Mouse (Mus musculus) hindbrain, embryonic 16.5 days (tissue): ENCODE measurements at regions not wholly inside any gene's neighbourhood (a gene's known extent, or its start where the extent isn't known, plus 50 kb on each side); places are given as distances from the start of the nearest gene placed in this dataset.

Experiments
- ATAC-seq: fragments of 200-750 bp; cut with Nextera tagmentation; 2 replicates; pipeline ENCODE4 v1.8.0; 2017; ENCODE audit warnings: moderate TSS enrichment, moderate library complexity
- H3K27ac ChIP-seq: fragments of 300-500 bp; sonication (generic); 2 replicates; pipeline ENCODE4 v1.5.1; 2014; ENCODE audit warnings: low read depth, mild to moderate bottlenecking, control low read depth, low read length, moderate library complexity
- H3K27me3 ChIP-seq: fragments of 300-500 bp; sonication (generic); replicated peaks from 2 replicates; pipeline ENCODE4 v1.6.1; 2014; ENCODE audit warnings: low read length; ENCODE audit not compliant: control insufficient read depth, insufficient read depth
- H3K36me3 ChIP-seq: fragments of 300-500 bp; sonication (generic); 2 replicates; pipeline ENCODE4 v1.6.1; 2014; ENCODE audit warnings: mild to moderate bottlenecking, low read length, moderate library complexity, mixed read lengths; ENCODE audit not compliant: control insufficient read depth, insufficient read depth
- H3K4me1 ChIP-seq: fragments of 300-500 bp; sonication (generic); 2 replicates; pipeline ENCODE4 v1.6.1; 2014; ENCODE audit warnings: low read depth, low read length; ENCODE audit not compliant: control insufficient read depth, insufficient read depth
- H3K4me2 ChIP-seq: fragments of 300-500 bp; sonication (generic); 2 replicates; pipeline ENCODE4 v1.6.1; 2014; ENCODE audit warnings: mild to moderate bottlenecking, low read length, control low read depth, moderate library complexity
- H3K4me3 ChIP-seq: fragments of 300-500 bp; sonication (generic); 2 replicates; pipeline ENCODE4 v1.5.1; 2014; ENCODE audit warnings: mild to moderate bottlenecking, low read length, control low read depth, moderate library complexity
- H3K9ac ChIP-seq: fragments of 300-500 bp; sonication (generic); 2 replicates; pipeline ENCODE4 v1.6.1; 2014; ENCODE audit warnings: low read depth, mild to moderate bottlenecking, control low read depth, low read length, moderate library complexity
- H3K9me3 ChIP-seq: fragments of 300-500 bp; sonication (generic); 2 replicates; pipeline ENCODE4 v1.6.1; 2014; ENCODE audit warnings: mild to moderate bottlenecking, low read length, moderate library complexity; ENCODE audit not compliant: control insufficient read depth
- WGBS: fragments of 180-500 bp; shearing (Covaris S2); extraction: QIAGEN DNeasy Blood & Tissue Kit; methylation state at CpG from one replicate; pipeline ENCODE4 v1.1.7; 2014; 5-methylcytosine and 5-hydroxymethylcytosine counted together

DNA sequence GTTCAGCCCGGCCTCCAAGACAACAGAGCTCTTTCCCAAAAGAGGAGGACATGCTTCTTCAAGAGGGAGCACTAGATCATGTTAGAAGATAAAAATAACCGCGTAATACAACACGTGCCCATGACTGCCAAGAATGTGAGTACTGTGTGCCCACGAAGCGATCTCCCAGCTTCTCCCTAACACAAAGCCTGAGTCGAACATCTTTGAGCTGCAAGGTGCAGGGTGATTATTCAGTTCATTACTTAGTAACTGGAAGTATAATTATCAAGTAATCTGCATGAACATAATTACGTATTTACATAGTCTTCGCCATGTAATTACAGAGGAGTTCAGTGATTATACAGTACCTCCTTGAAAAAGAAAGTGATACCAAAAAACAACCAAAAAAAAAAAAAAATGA, 269.7 kb downstream of the Efnb2 start:
- ATAC-seq = no peak
- Histone ChIP-seq H3K4me3 (no peak overlapping the region), H3K4me1 (no peaks in the 10 kb centered on the region), H3K27ac (no peak overlapping the region), H3K36me3 (no peaks in the 10 kb centered on the region), H3K4me2 (no peak overlapping the region), H3K9ac (no peak overlapping the region), H3K9me3 (no peaks in the 10 kb centered on the region), H3K27me3 (no peaks in the 10 kb centered on the region)
- 75% methylated on average over 9 of the region's 9 CpGs for WGBS

DNA sequence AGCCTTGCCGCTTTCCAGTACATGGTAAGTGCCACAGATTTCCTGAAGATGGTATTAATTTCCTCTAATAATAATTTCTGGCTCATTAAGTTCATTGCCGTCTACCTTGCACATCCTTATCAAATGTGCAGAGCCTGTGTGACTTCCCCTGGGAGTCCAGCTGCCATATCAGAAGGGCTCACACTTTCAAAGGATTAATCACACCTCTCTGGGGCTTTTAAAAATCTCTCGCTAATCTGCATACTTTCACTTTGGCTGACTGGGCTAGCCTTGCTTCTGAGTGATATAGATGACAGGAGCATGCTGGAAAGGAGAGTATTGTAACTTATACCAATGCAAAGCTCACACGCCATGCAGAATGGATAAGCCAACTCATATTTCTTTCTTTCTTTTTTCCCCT, 282.8 kb downstream of the Efnb2 start:
- no peak for ATAC-seq

GRCm38 (mm10) chr8:8376791-8377190, 284.3 kb downstream of the Efnb2 start:
- Histone ChIP-seq H3K9ac (no peak overlapping the region), H3K27ac (no peak overlapping the region), H3K4me2 (no peak overlapping the region), H3K36me3 (no peaks in the 10 kb centered on the region), H3K9me3 (no peaks in the 10 kb centered on the region), H3K27me3 (no peaks in the 10 kb centered on the region; the same call in 1 of the 2 replicates), H3K4me1 (no peaks in the 10 kb centered on the region), H3K4me3 (no peak overlapping the region)
- ATAC-seq = no peak
- 60% methylated on average over 3 of the region's 3 CpGs for WGBS

More for the DNA sequence above, 282.8 kb downstream of the Efnb2 start:
- Histone ChIP-seq H3K9me3 (no peaks in the 10 kb centered on the region), H3K36me3 (no peaks in the 10 kb centered on the region), H3K4me3 (no peak overlapping the region), H3K9ac (no peak overlapping the region), H3K4me2 (no peak overlapping the region), H3K27ac (no peak overlapping the region), H3K4me1 (no peaks in the 10 kb centered on the region), H3K27me3 (no peaks in the 10 kb centered on the region)
- 54% methylated on average over 4 of the region's 4 CpGs for WGBS

DNA sequence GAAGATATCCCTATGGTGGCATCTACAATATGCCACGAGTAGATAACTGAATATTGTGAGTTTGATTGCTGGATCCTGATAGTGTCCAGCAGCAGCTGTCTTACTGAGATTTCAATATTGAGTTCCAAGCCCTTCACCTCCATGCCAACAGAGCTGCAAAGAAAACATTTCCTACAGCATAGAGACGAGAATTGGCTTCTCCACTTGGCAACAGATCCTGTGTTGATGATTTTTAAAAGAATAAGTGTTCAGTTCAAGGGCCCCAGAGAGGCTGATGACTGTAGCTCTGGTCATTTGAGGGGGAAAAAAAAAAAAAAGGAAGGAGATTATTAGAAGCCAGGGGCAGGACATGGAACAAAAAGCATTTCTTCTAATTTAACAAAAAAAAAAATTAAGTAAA, 284.7 kb downstream of the Efnb2 start:
- Histone ChIP-seq H3K36me3 (no peaks in the 10 kb centered on the region), H3K27me3 (no peaks in the 10 kb centered on the region; the same call in 1 of the 2 replicates), H3K4me2 (no peak overlapping the region), H3K9me3 (no peaks in the 10 kb centered on the region), H3K9ac (no peak overlapping the region), H3K27ac (no peak overlapping the region), H3K4me1 (no peaks in the 10 kb centered on the region), H3K4me3 (no peak overlapping the region)
- WGBS = 52% methylated on average over 2 of the region's 2 CpGs
- ATAC-seq = peak; percentile 40; the same call in 1 of the 2 replicates

DNA sequence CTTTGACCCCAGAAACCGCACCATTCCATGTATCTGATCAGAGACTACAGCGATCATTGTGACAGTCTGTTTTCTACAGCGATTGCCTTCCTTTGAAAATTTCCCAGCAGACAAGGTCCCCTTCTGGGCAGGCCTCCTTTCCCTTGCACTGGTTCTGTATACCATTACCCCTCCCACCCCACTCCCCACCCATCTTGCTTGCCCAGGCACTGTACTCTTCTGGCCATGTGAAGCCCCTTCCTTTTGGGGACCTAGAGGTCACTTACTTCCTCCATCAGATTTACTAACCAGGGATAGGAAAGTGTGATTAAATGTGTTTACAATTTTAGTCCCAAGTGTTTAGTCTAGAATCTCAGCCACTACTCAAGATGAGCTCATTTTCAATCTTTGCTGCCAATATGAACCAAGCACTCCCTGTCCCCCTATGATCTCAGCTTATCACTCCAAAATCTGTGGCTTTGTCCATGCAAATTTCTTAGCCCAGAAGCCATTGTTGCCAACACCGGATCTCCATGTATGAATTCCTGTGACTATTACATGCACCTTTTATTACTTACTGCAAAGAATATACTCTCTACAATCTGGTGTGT, 293.7 kb downstream of the Efnb2 start:
- H3K9me3 ChIP-seq = no peaks in the 10 kb centered on the region
- H3K27ac ChIP-seq = no peak overlapping the region
- no peak overlapping the region for H3K4me2 ChIP-seq
- WGBS = 85% methylated on average over 4 of the region's 4 CpGs
- no peaks in the 10 kb centered on the region for H3K27me3 ChIP-seq
- H3K36me3 ChIP-seq = no peaks in the 10 kb centered on the region
- no peak overlapping the region for H3K9ac ChIP-seq
- no peak overlapping the region for H3K4me3 ChIP-seq
- no peak for ATAC-seq
- H3K4me1 ChIP-seq = no peaks in the 10 kb centered on the region

DNA sequence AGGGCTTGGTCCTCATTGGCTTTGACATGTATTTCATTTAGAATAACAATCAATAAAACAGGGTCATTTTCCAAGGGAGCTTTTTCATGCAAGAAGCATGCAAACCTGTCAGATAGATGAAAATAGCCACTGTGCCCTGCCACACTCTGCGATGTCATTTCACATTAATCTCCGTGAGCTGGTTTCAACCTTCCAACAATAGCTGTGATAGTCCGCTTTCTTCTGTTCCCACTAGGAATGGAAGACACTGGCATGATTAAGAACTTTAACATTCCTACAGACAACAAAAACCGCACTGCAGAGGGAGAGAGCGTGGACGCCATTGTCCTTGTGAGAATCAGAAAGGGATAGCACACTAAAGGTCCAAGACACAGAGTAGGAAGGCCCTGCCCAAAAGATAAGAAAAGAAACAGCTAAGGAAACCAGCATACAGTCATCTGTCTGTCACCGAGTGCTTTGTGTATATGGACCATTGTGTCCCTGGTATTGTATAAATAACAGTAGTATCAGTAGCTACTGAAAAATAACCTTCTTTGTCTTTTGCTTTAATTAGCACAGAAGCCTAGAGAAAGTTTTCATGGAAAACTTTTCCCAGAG, 299.0 kb downstream of the Efnb2 start:
- H3K27me3 ChIP-seq = no peaks in the 10 kb centered on the region
- H3K4me2 ChIP-seq = no peak overlapping the region

DNA sequence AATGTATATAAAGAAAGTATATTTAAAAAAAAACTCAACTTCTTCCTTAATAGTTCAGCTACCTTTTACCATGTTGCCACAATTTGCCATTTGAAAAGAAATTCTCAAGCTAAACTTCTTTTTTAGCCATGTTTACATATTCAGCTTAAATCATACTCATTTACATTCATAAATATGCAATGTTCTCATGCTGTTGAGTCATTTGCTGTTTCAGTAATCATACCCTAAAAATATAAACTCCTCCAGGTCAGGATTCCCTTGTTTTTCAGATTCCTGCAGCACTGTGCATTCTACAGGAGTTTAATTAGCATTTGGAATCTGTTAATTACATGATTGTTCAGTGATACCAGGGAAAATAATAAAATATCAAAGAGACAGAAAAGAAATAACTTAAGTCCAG, 300.5 kb downstream of the Efnb2 start:
- Histone ChIP-seq H3K27me3 (no peaks in the 10 kb centered on the region), H3K36me3 (no peaks in the 10 kb centered on the region), H3K27ac (no peak overlapping the region), H3K9ac (no peak overlapping the region), H3K9me3 (no peaks in the 10 kb centered on the region), H3K4me2 (no peak overlapping the region), H3K4me1 (no peaks in the 10 kb centered on the region), H3K4me3 (no peak overlapping the region)
- no peak for ATAC-seq

More for the DNA sequence above, 299.0 kb downstream of the Efnb2 start:
- H3K36me3 ChIP-seq = no peaks in the 10 kb centered on the region
- 37% methylated on average over 7 of the region's 7 CpGs for WGBS
- no peak for ATAC-seq
- H3K9me3 ChIP-seq = no peaks in the 10 kb centered on the region
- no peaks in the 10 kb centered on the region for H3K4me1 ChIP-seq
- H3K9ac ChIP-seq = no peak overlapping the region
- H3K4me3 ChIP-seq = no peak overlapping the region
- no peak overlapping the region for H3K27ac ChIP-seq

DNA sequence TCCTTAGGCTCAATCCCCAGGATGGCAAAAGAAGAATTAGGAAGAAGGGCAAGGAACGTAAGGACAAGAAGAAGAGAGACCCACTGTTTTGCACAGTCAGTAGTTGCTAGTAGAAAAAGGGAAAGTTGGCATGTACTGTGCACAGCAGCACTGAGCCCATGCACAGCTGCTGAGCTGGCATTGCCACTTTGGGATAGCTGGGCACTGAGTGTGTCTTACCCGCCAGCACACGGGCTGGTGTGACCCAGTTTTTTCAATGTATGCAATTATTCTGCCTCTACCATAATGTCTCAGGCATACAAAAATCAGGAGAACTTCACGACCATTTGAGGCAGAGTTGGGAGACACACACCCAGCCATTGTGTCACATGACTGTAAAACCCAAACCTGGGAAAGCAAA, 306.1 kb downstream of the Efnb2 start:
- 75% methylated on average over 4 of the region's 4 CpGs for WGBS
- Histone ChIP-seq H3K9ac (no peak overlapping the region), H3K27me3 (no peaks in the 10 kb centered on the region), H3K27ac (no peak overlapping the region), H3K4me3 (no peak overlapping the region), H3K9me3 (no peaks in the 10 kb centered on the region), H3K36me3 (no peaks in the 10 kb centered on the region), H3K4me1 (no peaks in the 10 kb centered on the region), H3K4me2 (no peak overlapping the region)
- no peak for ATAC-seq

DNA sequence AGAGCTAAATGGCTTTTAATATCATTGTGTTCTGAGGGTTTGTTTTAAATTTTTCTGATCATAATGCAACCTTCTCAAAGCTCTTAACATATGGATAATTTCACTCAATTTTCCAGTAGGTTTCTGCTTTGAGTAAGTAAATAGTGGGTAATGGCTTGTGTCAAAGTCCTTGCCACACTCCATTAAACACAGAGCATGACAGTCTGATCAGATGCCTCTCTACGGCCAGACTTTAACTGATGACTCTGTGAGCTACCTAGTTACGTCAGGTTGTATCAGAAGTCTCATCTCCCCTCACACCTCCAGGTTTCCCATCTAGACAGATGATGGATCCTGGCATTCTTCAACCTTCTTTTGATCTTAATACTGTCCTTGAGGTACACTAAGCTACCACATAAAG, 316.4 kb downstream of the Efnb2 start:
- Histone ChIP-seq H3K27me3 (no peaks in the 10 kb centered on the region; the same call in 1 of the 2 replicates), H3K9me3 (no peaks in the 10 kb centered on the region), H3K4me1 (no peaks in the 10 kb centered on the region), H3K9ac (no peak overlapping the region), H3K4me2 (no peak overlapping the region), H3K36me3 (no peaks in the 10 kb centered on the region), H3K27ac (no peak overlapping the region), H3K4me3 (no peak overlapping the region)
- WGBS = 57% methylated on average over 2 of the region's 2 CpGs
- ATAC-seq = no peak
